Mouse (Mus musculus): ENCODE results near the gene Haspin.

DNA sequence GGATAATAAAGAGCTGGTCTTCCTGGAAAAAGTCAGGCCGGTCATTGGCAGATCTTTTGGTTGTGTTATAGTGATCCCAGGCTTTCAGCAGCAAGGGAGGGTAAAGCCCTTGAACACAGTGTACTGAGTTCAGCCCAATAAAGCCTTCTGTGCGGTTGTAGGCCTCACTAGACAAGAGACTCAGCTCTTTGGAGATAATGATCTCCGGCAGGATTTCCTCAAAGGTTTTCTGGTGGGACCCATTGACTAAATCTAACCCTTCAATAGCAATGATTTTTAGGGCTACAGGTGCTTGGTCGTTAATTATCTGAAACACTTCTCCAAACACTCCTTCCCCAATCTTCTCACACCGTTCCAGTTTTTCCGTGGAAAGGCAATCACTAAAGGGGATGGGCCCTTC lies 1.5 kb downstream of the Haspin start:
- TF ChIP-seq POLR2A (IDR thresholded peaks at IDR 0.05; ENCODE audit: low read depth, low read length) (no peak), CTCF (IDR thresholded peaks at IDR 0.05; ENCODE audit: extremely low read depth, insufficient read length, insufficient replicate concordance, low read depth, low read length) (no peak)
